Mouse (Mus musculus): ENCODE data around the gene Pgk1.
A peak's percentile ranks its signal among the peaks of the same experiment; 100 is the strongest.
"Not testable (repeated sequence)": the region's sequence is repeated elsewhere in the genome, so short reads cannot be mapped to it uniquely, and the experiment has no call there.

Gene Pgk1

GRCm38 (mm10) chrX:106186713-106187649 lies at the start of gene Pgk1:
TSS of gene Pgk1 (plus strand) at chrX:106187100.
- peak; percentile 95 for DNase-seq

GRCm38 (mm10) chrX:106139309-106140070 lies 47.4 kb upstream of the Pgk1 start:
- no peak for DNase-seq

GRCm38 (mm10) chrX:106142936-106143335 lies 44.0 kb upstream of the Pgk1 start, which contains the start of gene Tlr13:
TSS of gene Tlr13 (plus strand) at chrX:106143204.
- DNase-seq: no peak

- no peak for DNase-seq
These were observed 38.7 kb upstream of the Pgk1 start for GRCm38 (mm10) chrX:106148185-106148584.

GRCm38 (mm10) chrX:106149460-106149859 lies 37.4 kb upstream of the Pgk1 start:
- no peak for DNase-seq

- no peak for DNase-seq
These were observed 32.7 kb upstream of the Pgk1 start for GRCm38 (mm10) chrX:106154180-106154586.

- DNase-seq: no peak
These were observed 31.0 kb upstream of the Pgk1 start for GRCm38 (mm10) chrX:106155892-106156291.

GRCm38 (mm10) chrX:106163995-106164394 lies 22.9 kb upstream of the Pgk1 start:
- no peak for DNase-seq

- DNase-seq: no peak
These were observed 22.3 kb upstream of the Pgk1 start for GRCm38 (mm10) chrX:106164555-106164954.

- DNase-seq: no peak
These were observed 21.8 kb upstream of the Pgk1 start for GRCm38 (mm10) chrX:106165089-106165488.

GRCm38 (mm10) chrX:106171106-106171852 lies 15.6 kb upstream of the Pgk1 start:
- peak; percentile 75 for DNase-seq

- peak; percentile 7 for DNase-seq
These were observed 15.1 kb upstream of the Pgk1 start for GRCm38 (mm10) chrX:106171853-106172154.

GRCm38 (mm10) chrX:106176331-106176730 lies 10.6 kb upstream of the Pgk1 start:
- DNase-seq: no peak

- no peak for DNase-seq
These were observed 2.6 kb upstream of the Pgk1 start for GRCm38 (mm10) chrX:106184279-106184678.

- DNase-seq: no peak
These were observed 1.2 kb upstream of the Pgk1 start for GRCm38 (mm10) chrX:106185706-106186105.

- peak; percentile 34 for DNase-seq
These were observed 837 bp downstream of the Pgk1 start for GRCm38 (mm10) chrX:106187737-106188136.

- DNase-seq: no peak
These were observed 2.5 kb downstream of the Pgk1 start for GRCm38 (mm10) chrX:106189356-106189755.

- DNase-seq: no peak
These were observed 3.2 kb downstream of the Pgk1 start for GRCm38 (mm10) chrX:106190091-106190490.

- DNase-seq: not testable (repeated sequence)
These were observed 7.5 kb downstream of the Pgk1 start for GRCm38 (mm10) chrX:106194361-106194760.

GRCm38 (mm10) chrX:106197308-106197707 lies 10.4 kb downstream of the Pgk1 start:
- DNase-seq: no peak

GRCm38 (mm10) chrX:106198904-106199303 lies 12.0 kb downstream of the Pgk1 start:
- no peak for DNase-seq

GRCm38 (mm10) chrX:106209100-106209499 lies 22.2 kb downstream of the Pgk1 start:
- DNase-seq: no peak
